Mouse (Mus musculus) left cerebral cortex, postnatal 36 days (tissue): ENCODE measurements around the gene Slc6a11. TPM values are rescaled to one million over a fixed set of nuclear protein-coding genes. Genes with fewer than 3 reads are reported as not detected.

Source experiments
- DNase-seq, 2 experiments: peaks; one replicate each; pipeline ENCODE4 v3.0.0; 2021 to 2022; ENCODE audit warnings: low spot score in 2 of 2, mixed read lengths in 1 of 2
- intact Hi-C: fragments of 180-260 bp; cut with DNase I; formaldehyde crosslinking; loops from one replicate; pipeline ENCODE4 v1.15.1; 2025
- total RNA-seq, 2 experiments: library from RNA; stranded (reverse); gene quantifications; 2 replicates each; pipeline ENCODE4 v1.2.3; 2021

Slc6a11 gene
- 10 to 100 TPM; 80.9 to 87.4 TPM for total RNA-seq

- intact Hi-C loops: no loop called here
- DNase-seq: peak; percentile 35 to 39
Observed at GRCm38 (mm10) chr6:114131122-114131872, at the start of gene Slc6a11. Gene Slc6a11 (plus strand): TSS chr6:114131241.

- intact Hi-C loops: no loop called here
Observed at GRCm38 (mm10) chr6:114087106-114087505, 43.9 kb upstream of the Slc6a11 start.

GRCm38 (mm10) chr6:114089626-114090025 lies 41.4 kb upstream of the Slc6a11 start:
- DNase-seq: peak; percentile 55 to 73
- intact Hi-C loops: loop anchor here (1.0 to 10.0 kb wide), 3 partner anchors 254 to 608 kb away; no protein-coding TSS in a partner anchor

More at GRCm38 (mm10) chr6:114087106-114087505, 43.9 kb upstream of the Slc6a11 start:
- no peak for DNase-seq

- intact Hi-C loops: loop anchor here (5.0 to 10.0 kb wide), 2 partner anchors 373 to 605 kb away; no protein-coding TSS in a partner anchor
- DNase-seq: no peak
Observed at GRCm38 (mm10) chr6:114092216-114092615, 38.8 kb upstream of the Slc6a11 start.

- intact Hi-C loops: loop anchor here (2.0 to 10.0 kb wide), 3 partner anchors 39 to 603 kb away; no protein-coding TSS in a partner anchor
- peak; percentile 40 to 53 for DNase-seq
Observed at GRCm38 (mm10) chr6:114094251-114094650, 36.8 kb upstream of the Slc6a11 start.

- DNase-seq: no peak
- intact Hi-C loops: loop anchor here (5.0 to 10.0 kb wide), 2 partner anchors 101 to 368 kb away; no protein-coding TSS in a partner anchor
Observed at GRCm38 (mm10) chr6:114096574-114096973, 34.5 kb upstream of the Slc6a11 start.

GRCm38 (mm10) chr6:114101923-114102322 lies 29.1 kb upstream of the Slc6a11 start:
- no peak for DNase-seq
- intact Hi-C loops: no loop called here

GRCm38 (mm10) chr6:114119507-114119906 lies 11.5 kb upstream of the Slc6a11 start:
- no peak for DNase-seq
- intact Hi-C loops: no loop called here

GRCm38 (mm10) chr6:114125530-114125929 lies 5.5 kb upstream of the Slc6a11 start:
- no peak for DNase-seq
- intact Hi-C loops: no loop called here

- intact Hi-C loops: loop anchor here (2.0 kb wide), 1 partner anchor 38 kb away; no protein-coding TSS in a partner anchor
- DNase-seq: no peak
Observed at GRCm38 (mm10) chr6:114132472-114132871, 1.4 kb downstream of the Slc6a11 start.

- intact Hi-C loops: loop anchor here (2.0 kb wide), 1 partner anchor 38 kb away; no protein-coding TSS in a partner anchor
- no peak for DNase-seq
Observed at GRCm38 (mm10) chr6:114132916-114133315, 1.9 kb downstream of the Slc6a11 start.

GRCm38 (mm10) chr6:114138970-114139369 lies 7.9 kb downstream of the Slc6a11 start:
- DNase-seq: no peak
- intact Hi-C loops: no loop called here

GRCm38 (mm10) chr6:114141481-114141880 lies 10.4 kb downstream of the Slc6a11 start:
- no peak for DNase-seq
- intact Hi-C loops: no loop called here

- intact Hi-C loops: no loop called here
- DNase-seq: no peak
Observed at GRCm38 (mm10) chr6:114142480-114142879, 11.4 kb downstream of the Slc6a11 start.

- no peak for DNase-seq
- intact Hi-C loops: no loop called here
Observed at GRCm38 (mm10) chr6:114143544-114143943, 12.5 kb downstream of the Slc6a11 start.

GRCm38 (mm10) chr6:114144447-114145105 lies 13.5 kb downstream of the Slc6a11 start:
- intact Hi-C loops: no loop called here
- no peak for DNase-seq

GRCm38 (mm10) chr6:114145650-114146329 lies 14.7 kb downstream of the Slc6a11 start:
- intact Hi-C loops: no loop called here
- DNase-seq: no peak

- intact Hi-C loops: no loop called here
Observed at GRCm38 (mm10) chr6:114155720-114156119, 24.7 kb downstream of the Slc6a11 start.

GRCm38 (mm10) chr6:114158811-114159210 lies 27.8 kb downstream of the Slc6a11 start:
- DNase-seq: no peak
- intact Hi-C loops: no loop called here

More at GRCm38 (mm10) chr6:114155720-114156119, 24.7 kb downstream of the Slc6a11 start:
- no peak for DNase-seq

- intact Hi-C loops: no loop called here
- no peak for DNase-seq
Observed at GRCm38 (mm10) chr6:114160732-114161131, 29.7 kb downstream of the Slc6a11 start.
